Mouse (Mus musculus) heart, postnatal 0 days (tissue): ENCODE results near the gene Abhd12b. TPM values are rescaled to one million over a fixed set of nuclear protein-coding genes. Genes with fewer than 3 reads are reported as not detected.
"Not testable (repeated sequence)": the region's sequence is repeated elsewhere in the genome, so short reads cannot be mapped to it uniquely, and the experiment has no call there.

ENCODE experiments used
- ATAC-seq: fragments of 200-750 bp; cut with Nextera tagmentation; 2 replicates; pipeline ENCODE4 v1.8.0; 2017; ENCODE audit warnings: low read depth, moderate number of reproducible peaks, moderate library complexity; ENCODE audit not compliant: insufficient read depth
- DNase-seq: peaks from one replicate; pipeline ENCODE4 v3.0.0-alpha.2; 2016; ENCODE audit warnings: low spot score
- H3K27ac ChIP-seq: fragments of 300-500 bp; sonication (generic); 2 replicates; pipeline ENCODE4 v1.5.1; 2014; ENCODE audit warnings: low read depth, mild to moderate bottlenecking
- H3K27me3 ChIP-seq: fragments of 300-500 bp; sonication (generic); 2 replicates; pipeline ENCODE4 v1.6.1; 2014; ENCODE audit warnings: low read length, mixed read lengths; ENCODE audit not compliant: control insufficient read depth, insufficient read depth
- H3K36me3 ChIP-seq: fragments of 300-500 bp; sonication (generic); replicated peaks from 2 replicates; pipeline ENCODE4 v1.6.1; 2014; ENCODE audit warnings: low read length, mixed read lengths; ENCODE audit not compliant: control insufficient read depth, insufficient read depth
- H3K4me1 ChIP-seq: fragments of 300-500 bp; sonication (generic); 2 replicates; pipeline ENCODE4 v1.6.1; 2014; ENCODE audit warnings: antibody characterized with exemption; ENCODE audit not compliant: control insufficient read depth, insufficient read depth
- H3K4me2 ChIP-seq: fragments of 300-500 bp; sonication (generic); 2 replicates; pipeline ENCODE4 v1.6.1; 2014; ENCODE audit warnings: low read depth, mild to moderate bottlenecking, low read length, moderate library complexity
- H3K4me3 ChIP-seq: fragments of 300-500 bp; sonication (generic); 2 replicates; pipeline ENCODE4 v1.5.1; 2014; ENCODE audit warnings: low read depth, low read length
- H3K9ac ChIP-seq: fragments of 300-500 bp; sonication (generic); replicated peaks from 2 replicates; pipeline ENCODE4 v1.6.1; 2014; ENCODE audit warnings: low read depth, low read length, mixed read lengths
- H3K9me3 ChIP-seq: fragments of 300-500 bp; sonication (generic); replicated peaks from 2 replicates; pipeline ENCODE4 v1.6.1; 2016; ENCODE audit warnings: low read length; ENCODE audit not compliant: control insufficient read depth
- CTCF ChIP-seq: IDR thresholded peaks from 2 replicates; pipeline ENCODE4 v1.5.1; 2016; ENCODE audit warnings: antibody characterized with exemption, control low read depth, low read depth
- EP300 ChIP-seq: IDR thresholded peaks from 2 replicates; pipeline ENCODE4 v1.6.1; 2016; ENCODE audit warnings: antibody characterized with exemption, low read depth
- WGBS: fragments of 180-500 bp; shearing (Covaris S2); extraction: QIAGEN DNeasy Blood & Tissue Kit; methylation state at CpG from one replicate; pipeline ENCODE4 v1.1.7; 2014; 5-methylcytosine and 5-hydroxymethylcytosine counted together
- polyA plus RNA-seq: library from polyadenylated mRNA; unstranded; fragments of >200 nt; fragmentation: Nextera tagmentation; extraction: Ambion mirVana; gene quantifications from 2 replicates; pipeline ENCODE4 v1.2.1, GENCODE M21; 2015
- total RNA-seq: library from RNA; depleted of rRNA; stranded (reverse); fragments of >200 nt; gene quantifications from 2 replicates; pipeline ENCODE4 v1.2.3, GENCODE M21; 2014; ENCODE audit warnings: low replicate concordance

The Abhd12b gene
- total and polyA plus RNA-seq, 2 experiments from 2014 or later, result not detected

- no peak overlapping the region for H3K27ac ChIP-seq
Measured at GRCm38 (mm10) chr12:70161057-70161456, 7.1 kb downstream of the Abhd12b start.

DNA sequence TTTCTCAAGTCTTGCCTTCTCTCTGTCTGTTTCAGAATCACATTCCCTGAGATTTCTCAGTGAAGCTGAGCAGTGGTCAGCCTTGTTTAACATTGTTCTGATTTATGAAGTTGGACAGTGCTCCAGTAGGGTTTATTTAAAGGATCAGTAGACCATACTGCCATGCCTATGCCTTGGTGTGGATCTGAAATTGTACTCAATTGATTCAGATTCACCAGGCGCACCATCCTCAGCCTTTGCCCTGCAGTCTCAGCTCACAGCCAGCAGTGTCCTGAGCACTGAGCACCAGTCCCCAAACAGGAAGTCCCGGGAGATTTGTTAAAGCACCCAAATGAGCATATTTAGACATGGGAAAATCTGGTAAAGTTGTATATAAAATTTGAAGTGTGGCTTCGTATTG lies 10.8 kb downstream of the Abhd12b start:
- Histone ChIP-seq H3K9ac (no peak overlapping the region), H3K4me1 (no peaks in the 10 kb centered on the region), H3K4me2 (no peak overlapping the region), H3K9me3 (no peaks in the 10 kb centered on the region), H3K36me3 (no peaks in the 10 kb centered on the region), H3K27me3 (no peaks in the 10 kb centered on the region), H3K4me3 (no peak overlapping the region), H3K27ac (no peak overlapping the region)
- no peak for ATAC-seq
- no peak for DNase-seq
- WGBS, result 70% methylated on average over 3 of the region's 3 CpGs
- TF ChIP-seq CTCF (no peak), EP300 (no peak)

More at GRCm38 (mm10) chr12:70161057-70161456, 7.1 kb downstream of the Abhd12b start:
- no peak overlapping the region for H3K4me3 ChIP-seq
- no peak for TF ChIP-seq CTCF
- no peak for TF ChIP-seq EP300
- ATAC-seq (no peak), DNase-seq (no peak)
- 73% methylated on average over 5 of the region's 5 CpGs for WGBS
- H3K9ac ChIP-seq, result no peak overlapping the region
- no peak overlapping the region for H3K4me2 ChIP-seq
- H3K27me3 ChIP-seq, result no peaks in the 10 kb centered on the region
- no peaks in the 10 kb centered on the region for H3K4me1 ChIP-seq
- no peaks in the 10 kb centered on the region for H3K36me3 ChIP-seq
- H3K9me3 ChIP-seq, result no peaks in the 10 kb centered on the region

GRCm38 (mm10) chr12:70167950-70168349 lies 14.0 kb downstream of the Abhd12b start:
- 74% methylated on average over 4 of the region's 4 CpGs for WGBS
- H3K9ac ChIP-seq, result no peak overlapping the region
- no peak overlapping the region for H3K4me3 ChIP-seq
- ATAC-seq (no peak), DNase-seq (no peak)
- no peaks in the 10 kb centered on the region for H3K36me3 ChIP-seq
- H3K9me3 ChIP-seq, result no peaks in the 10 kb centered on the region
- no peaks in the 10 kb centered on the region for H3K27me3 ChIP-seq
- no peak for TF ChIP-seq EP300
- no peaks in the 10 kb centered on the region for H3K4me1 ChIP-seq
- no peak overlapping the region for H3K4me2 ChIP-seq
- no peak overlapping the region for H3K27ac ChIP-seq

DNA sequence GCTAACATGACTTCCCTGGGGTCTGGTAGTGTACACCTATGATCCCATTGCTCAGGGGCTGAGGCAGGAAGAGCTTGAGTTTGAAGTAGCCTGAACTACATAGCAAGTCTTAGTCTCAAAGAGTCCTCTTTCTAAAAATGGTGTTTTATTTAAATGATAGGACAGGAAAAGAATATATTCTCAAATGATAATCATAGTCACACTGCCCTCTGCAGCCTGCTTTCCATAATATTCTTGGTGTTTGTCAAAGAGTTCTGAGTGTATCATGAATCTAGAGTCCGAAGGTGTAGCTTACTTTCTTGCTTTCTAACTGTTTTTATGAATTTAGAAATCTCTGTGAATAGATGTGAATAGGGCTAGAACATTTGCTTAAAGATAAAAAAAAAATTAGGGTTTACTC lies 16.0 kb downstream of the Abhd12b start:
- WGBS, result 65% methylated on average over 1 of the region's 1 CpGs
- H3K4me2 ChIP-seq, result no peak overlapping the region
- DNase-seq, result no peak
- no peaks in the 10 kb centered on the region for H3K9me3 ChIP-seq
- H3K4me3 ChIP-seq, result no peak overlapping the region
- no peaks in the 10 kb centered on the region for H3K4me1 ChIP-seq
- no peak for ATAC-seq
- H3K9ac ChIP-seq, result no peak overlapping the region
- no peaks in the 10 kb centered on the region for H3K36me3 ChIP-seq
- H3K27me3 ChIP-seq, result no peaks in the 10 kb centered on the region
- no peak overlapping the region for H3K27ac ChIP-seq
- TF ChIP-seq CTCF (peak; percentile 10; the same call in 1 of the 2 replicates), EP300 (no peak)

- not testable (repeated sequence) for ATAC-seq, H3K4me2 ChIP-seq, H3K4me1 ChIP-seq, H3K36me3 ChIP-seq, H3K27me3 ChIP-seq, H3K4me3 ChIP-seq, H3K9ac ChIP-seq, DNase-seq, H3K9me3 ChIP-seq, H3K27ac ChIP-seq
- 90% methylated on average over 8 of the region's 8 CpGs for WGBS
Measured at GRCm38 (mm10) chr12:70183507-70183906, 29.6 kb downstream of the Abhd12b start.

- no peaks in the 10 kb centered on the region for H3K27me3 ChIP-seq
- no peak for TF ChIP-seq CTCF
- TF ChIP-seq EP300, result no peak
- H3K9ac ChIP-seq, result no peak overlapping the region
- ATAC-seq, result no peak
- H3K4me1 ChIP-seq, result no peaks in the 10 kb centered on the region
- WGBS, result 83% methylated on average over 22 of the region's 22 CpGs
- H3K4me2 ChIP-seq, result no peak overlapping the region
- H3K27ac ChIP-seq, result no peak overlapping the region
- H3K36me3 ChIP-seq, result no peaks in the 10 kb centered on the region
- peaks cover 5% of the 10 kb centered on the region for H3K9me3 ChIP-seq
- no peak overlapping the region for H3K4me3 ChIP-seq
- DNase-seq, result no peak
Measured at GRCm38 (mm10) chr12:70184173-70184783, 30.3 kb downstream of the Abhd12b start.
